Mouse (Mus musculus) neutrophil, adult 5-6 weeks (primary cell): ENCODE measurements around the gene Nfatc3. TPM values are rescaled to one million over a fixed set of nuclear protein-coding genes. Genes with fewer than 3 reads are reported as not detected.
"Not testable (repeated sequence)": the region's sequence is repeated elsewhere in the genome, so short reads cannot be mapped to it uniquely, and the experiment has no call there.

Experiments used
- ATAC-seq: fragments of 151-379, 151-347 bp; 2 replicates; pipeline ENCODE4 v1.8.0; 2017; ENCODE audit warnings: mild to moderate bottlenecking, moderate TSS enrichment; ENCODE audit not compliant: insufficient number of reproducible peaks, poor library complexity, low FRiP score, severe bottlenecking; ENCODE audit errors: extremely low read depth
- total RNA-seq: library from RNA; stranded (forward); fragments of 200-1000 nt; gene quantifications from 2 replicates; pipeline ENCODE4 v1.2.3, GENCODE M21; 2017

The Nfatc3 gene
- 104 and 107 TPM in 2 replicates for total RNA-seq

- peak; percentile 79 for ATAC-seq
Observed at GRCm38 (mm10) chr8:106058731-106059612, at the start of gene Nfatc3. Gene Nfatc3, plus strand, starts transcription at chr8:106058840.

- ATAC-seq = peak; percentile 95
Observed at GRCm38 (mm10) chr8:106010748-106011642, 47.6 kb upstream of the Nfatc3 start.

- ATAC-seq = no peak
Observed at GRCm38 (mm10) chr8:106011643-106011986, 47.0 kb upstream of the Nfatc3 start, which contains the start of gene Ddx28. Gene Ddx28, minus strand, starts transcription at chr8:106011882.

GRCm38 (mm10) chr8:106012203-106012602, 46.4 kb upstream of the Nfatc3 start:
- ATAC-seq = not testable (repeated sequence)

GRCm38 (mm10) chr8:106016284-106016683, 42.4 kb upstream of the Nfatc3 start:
- no peak for ATAC-seq

- peak; percentile 91 for ATAC-seq
Observed at GRCm38 (mm10) chr8:106017130-106017529, 41.5 kb upstream of the Nfatc3 start.

DNA sequence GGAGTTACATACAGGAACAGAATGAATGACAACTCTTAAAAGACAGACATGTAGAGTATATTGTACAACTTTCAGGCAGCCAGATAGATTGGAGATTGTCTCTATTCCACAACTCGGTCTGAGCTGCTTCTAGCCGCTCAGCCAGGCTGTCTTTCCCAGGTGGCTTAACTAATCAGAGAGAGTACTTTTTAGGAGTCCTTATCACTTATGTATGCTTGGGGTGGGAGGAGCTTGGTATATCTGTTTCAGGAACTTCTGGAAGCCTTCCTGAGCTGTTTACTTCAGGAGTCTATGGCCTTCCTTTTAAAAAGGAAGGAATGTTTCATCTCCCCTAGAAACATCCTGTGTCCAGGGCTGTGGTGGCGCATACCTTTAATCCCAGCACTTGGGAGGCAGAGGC, 40.6 kb upstream of the Nfatc3 start:
- no peak for ATAC-seq

DNA sequence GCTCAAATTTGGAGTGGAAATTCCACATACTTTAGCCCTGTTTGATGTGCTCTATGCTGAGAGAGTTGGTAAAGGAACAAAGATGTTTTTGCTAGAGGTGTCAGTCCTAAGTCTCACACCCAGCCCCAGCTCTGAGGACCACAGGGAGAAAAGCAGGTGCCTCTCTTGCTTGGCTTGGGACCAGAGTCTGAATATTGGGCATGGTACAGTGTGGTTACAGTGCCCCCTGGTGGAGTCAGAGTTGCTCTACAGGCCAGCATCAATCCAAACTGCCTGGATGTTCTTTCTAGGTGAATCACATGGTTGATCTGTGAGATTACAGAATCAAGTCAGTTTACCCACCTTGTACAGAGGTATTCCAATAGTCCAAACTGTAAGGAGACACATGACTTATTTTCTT, 36.2 kb upstream of the Nfatc3 start:
- peak; percentile 97 for ATAC-seq

DNA sequence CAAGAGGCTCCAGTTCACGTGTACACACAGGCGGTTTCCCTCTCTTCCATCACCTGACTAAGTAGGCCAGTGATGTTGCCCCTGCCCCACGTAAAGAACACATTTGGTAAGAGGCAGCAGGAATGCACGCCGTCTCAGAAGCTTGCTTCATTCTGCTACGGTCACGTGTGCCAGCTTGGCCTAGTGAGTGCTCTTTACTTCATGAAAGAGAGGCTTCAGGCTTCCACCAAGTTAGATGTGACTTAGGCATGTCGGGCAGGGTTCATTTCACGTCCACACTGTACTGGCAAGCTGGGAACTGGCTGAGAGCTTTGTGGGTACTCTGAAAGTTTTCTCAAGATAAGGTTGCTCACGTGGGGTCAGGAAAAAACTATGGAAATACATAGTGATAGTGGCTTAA, 19.9 kb upstream of the Nfatc3 start:
- no peak for ATAC-seq

- ATAC-seq = peak; percentile 48; the same call in 1 of the 2 replicates
Observed at GRCm38 (mm10) chr8:106039605-106040004, 19.0 kb upstream of the Nfatc3 start.

DNA sequence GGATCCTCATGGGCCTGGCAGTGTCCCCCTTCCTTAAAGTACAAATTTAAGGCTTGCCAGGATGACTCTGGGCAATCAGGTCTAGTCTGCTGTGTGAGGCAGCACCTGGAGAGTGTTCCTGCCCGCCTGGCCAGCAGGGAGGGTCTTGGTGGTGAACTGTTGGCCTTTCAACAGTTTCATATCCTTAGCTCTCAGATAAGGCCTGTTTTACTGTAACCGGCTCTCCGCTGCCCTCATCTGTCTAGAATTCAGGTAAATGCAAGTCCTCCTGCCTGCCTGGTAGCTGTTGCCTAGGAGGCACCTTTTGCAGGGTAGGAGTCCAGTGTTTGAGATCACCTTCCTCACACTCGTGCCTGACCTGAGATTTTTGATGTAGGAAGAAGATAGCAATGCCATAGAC, 18.4 kb upstream of the Nfatc3 start:
- ATAC-seq = no peak

GRCm38 (mm10) chr8:106043055-106043454, 15.6 kb upstream of the Nfatc3 start:
- no peak for ATAC-seq

DNA sequence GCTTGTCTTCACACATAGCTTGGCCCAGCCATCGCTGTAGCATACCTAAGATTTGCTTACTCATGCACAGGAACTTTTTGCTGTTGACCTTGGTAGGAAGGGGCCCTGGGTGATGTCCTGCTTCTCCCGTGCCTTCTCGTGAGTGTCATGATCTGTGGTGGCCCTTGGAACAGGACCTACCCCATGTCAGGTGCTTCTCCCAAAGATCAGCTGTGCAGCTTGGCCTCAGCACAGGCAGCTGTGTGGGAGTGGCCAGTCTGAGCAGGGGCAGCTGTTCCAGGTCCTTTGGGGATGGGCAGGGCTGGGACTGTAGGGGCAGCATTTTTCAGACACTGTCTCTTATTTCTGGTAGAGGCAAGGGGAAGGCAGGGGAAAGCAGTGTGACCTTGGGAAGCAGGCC, 14.5 kb upstream of the Nfatc3 start:
- no peak for ATAC-seq

DNA sequence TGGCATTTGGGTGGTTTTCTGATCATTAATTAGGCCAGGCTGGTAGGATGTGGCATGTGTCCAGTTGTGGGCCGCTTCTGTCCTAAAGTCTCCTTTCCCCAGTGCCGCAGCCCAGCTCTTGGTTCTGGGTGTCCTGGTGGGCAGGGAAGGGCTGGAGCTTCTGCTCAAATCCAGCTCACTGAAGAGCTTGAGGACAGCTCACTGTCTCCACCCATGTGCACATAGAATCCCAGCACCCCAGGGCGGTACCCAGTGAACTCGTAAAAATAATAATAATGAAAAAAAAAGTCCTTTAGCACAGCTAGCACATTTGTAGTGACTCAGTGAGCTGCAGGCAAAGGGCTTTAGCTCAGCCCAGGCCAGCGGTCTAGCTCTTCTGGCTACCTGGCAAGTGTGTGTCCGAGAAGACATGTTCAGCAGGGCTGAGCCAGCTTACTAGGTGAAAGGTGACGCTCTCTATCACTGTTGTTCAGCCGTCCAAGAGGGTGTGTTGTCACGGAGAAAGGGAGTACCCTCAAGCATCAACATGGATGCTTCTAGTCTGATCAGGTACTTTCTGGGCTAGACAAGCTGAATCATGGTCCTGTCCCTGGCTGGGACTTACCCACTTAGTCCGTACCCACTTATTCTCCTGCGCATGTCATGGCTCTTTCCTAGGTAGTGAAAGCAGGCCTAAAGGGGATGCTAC, 11.6 kb upstream of the Nfatc3 start:
- no peak for ATAC-seq

DNA sequence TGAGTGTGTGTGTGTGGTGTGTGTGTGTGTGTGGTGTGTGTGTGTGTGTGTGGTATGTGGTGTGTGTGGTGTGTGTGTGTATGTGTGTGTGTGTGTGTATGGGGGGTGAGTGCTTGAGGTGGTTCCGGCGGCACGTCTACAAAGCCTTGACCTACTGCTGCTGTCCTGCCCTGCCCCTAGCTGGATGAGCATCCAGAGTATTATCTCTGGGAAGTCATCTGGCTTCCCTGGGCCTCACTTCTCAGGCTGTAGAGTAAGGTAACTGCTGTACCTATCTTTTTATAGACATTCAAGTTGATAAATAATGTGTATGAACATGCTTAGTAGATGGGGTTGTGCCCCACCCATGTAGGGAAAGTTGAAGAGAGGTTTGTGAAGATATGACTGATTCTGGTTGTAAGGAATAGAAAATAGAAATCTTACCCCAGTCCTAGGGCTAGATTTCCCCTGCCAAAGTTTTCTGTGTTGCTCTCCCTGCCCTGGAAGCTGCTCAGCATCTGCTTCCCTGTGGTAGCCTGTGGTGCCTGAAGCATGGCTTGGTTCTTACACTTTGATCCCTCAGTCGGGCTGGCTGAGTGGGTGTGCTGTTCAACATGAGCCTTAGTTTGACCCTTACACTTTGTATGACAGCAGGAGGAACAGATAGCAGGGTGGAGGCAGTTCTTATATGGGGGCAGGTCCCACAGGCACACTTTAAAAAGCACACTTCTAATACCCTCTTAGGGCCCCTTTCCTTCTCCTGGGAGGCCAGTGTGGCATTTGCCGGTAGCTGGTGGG, 10.6 kb upstream of the Nfatc3 start:
- no peak for ATAC-seq

DNA sequence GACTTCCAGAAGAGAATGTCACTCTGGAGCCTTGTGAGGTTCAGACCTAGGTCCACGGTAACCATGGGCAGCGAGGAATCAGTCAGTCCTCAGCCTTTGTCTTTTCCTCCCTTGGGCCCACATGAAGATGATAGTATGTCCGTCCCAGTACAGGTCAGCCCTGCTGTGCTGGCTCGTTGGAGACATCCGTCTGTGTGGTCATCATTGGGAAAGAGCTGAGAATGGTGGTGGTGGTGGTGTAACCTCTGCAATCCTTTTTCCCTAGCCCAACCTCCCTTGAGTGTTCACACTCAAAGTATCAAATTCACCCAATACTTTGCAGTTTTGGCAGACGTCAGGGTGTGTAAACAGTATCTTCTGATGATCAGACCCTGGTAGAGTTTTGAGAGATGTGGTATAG, 8.8 kb upstream of the Nfatc3 start:
- ATAC-seq = no peak

GRCm38 (mm10) chr8:106051068-106051467, 7.6 kb upstream of the Nfatc3 start:
- ATAC-seq = no peak

DNA sequence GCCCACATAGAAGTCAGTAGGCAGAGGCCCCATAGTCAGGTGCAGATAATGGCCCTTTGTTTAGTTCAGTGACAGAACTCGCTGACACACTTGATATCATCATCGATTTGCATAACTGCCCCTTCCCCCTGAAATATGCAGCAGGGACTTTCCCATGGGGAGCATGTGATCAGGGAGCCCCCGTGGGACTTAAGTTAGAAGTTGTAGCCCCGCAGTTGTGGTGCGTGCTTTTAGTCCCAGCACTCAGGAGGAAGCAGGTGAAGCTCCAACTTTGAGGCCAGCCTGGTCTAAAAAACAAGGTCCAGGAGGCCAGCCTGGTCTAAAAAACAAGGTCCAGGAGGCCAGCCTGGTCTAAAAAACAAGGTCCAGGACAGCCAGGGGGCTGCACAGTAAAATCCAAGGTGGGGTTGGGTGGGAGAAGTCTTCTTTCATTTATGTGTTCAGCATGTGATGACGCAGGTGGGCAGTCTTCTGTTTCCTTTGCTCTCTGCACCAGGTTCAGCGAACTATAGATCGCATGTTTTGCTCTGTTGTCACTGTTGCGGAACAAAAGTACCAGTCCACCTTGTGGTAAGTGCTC, 6.0 kb upstream of the Nfatc3 start:
- ATAC-seq = peak; percentile 59
